Mouse (Mus musculus): ENCODE measurements around the gene Lamb1. TPM values are rescaled to one million over a fixed set of nuclear protein-coding genes. Genes with fewer than 3 reads are reported as not detected.

The Lamb1 gene
- polyA plus RNA-seq, 1 experiment from 2014 or later = 38.1 TPM

DNA sequence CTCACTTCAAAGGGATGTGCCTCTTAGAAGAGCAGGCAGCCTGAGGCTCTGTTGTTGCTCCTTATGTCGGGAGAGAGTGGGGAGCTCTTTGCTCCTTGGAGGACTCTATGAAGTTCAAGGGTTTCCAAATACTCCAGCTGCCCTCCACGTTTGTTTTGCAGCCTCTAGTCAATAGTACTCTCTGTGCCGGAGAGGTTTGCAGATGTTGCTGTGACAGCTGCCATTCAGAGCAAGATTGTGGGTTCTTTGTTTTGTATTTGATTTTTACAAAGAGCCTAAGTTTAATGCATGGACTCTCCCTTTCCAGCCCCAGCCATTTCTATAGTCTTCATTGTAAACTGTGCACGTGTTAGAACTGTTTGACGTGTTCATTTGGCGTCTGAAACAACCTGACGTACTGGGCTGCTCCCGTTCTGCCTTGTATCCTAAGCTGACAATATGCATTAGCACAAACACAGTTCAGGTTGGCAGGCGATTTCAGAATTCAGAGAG, 16.1 kb downstream of the Lamb1 start:
- H3K27me3 ChIP-seq (ENCODE audit: control insufficient read depth, insufficient read depth, low read length) = no peaks in the 10 kb centered on the region
- H3K9ac ChIP-seq (ENCODE audit: low read length) = no peak overlapping the region
- peaks cover 4% of the 10 kb centered on the region; the same call in 1 of the 2 replicates for H3K36me3 ChIP-seq (ENCODE audit: control insufficient read depth, insufficient read depth, low read length)
- ATAC-seq (ENCODE audit: insufficient number of reproducible peaks, low FRiP score, low TSS enrichment, low read depth) = no peak
- no peak for DNase-seq (ENCODE audit: low spot score)
- H3K4me2 ChIP-seq (ENCODE audit: low read depth, severe bottlenecking) = no peak overlapping the region
- H3K4me1 ChIP-seq (ENCODE audit: control insufficient read depth, insufficient read depth, low read length) = no peaks in the 10 kb centered on the region
- WGBS = 87% methylated on average over 9 of the region's 9 CpGs
- H3K27ac ChIP-seq (replicated peaks; ENCODE audit: low read depth, low read length) = no peak overlapping the region
- no peak overlapping the region for H3K4me3 ChIP-seq (ENCODE audit: low read depth, low read length)
- H3K9me3 ChIP-seq (ENCODE audit: control insufficient read depth, low read length) = no peaks in the 10 kb centered on the region

DNA sequence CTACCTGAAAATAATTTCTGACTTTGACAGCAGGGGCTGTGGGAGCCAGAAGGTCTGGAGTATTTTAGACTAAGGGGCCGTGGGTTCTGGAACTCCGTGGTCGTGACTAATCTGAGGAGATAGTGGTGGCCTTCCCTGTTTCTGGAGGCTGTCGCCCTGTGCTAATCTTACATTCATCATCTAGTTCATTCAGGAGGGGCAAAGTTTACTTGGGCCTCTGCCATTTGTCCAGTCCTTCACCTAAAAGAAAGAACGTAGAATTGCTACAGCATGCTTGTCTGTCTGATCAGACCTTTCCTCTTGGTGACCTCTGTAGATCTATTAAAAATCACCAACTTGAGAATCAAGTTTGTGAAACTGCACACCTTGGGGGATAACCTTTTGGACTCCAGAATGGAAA, 17.2 kb downstream of the Lamb1 start:
- Histone ChIP-seq H3K27me3 (ENCODE audit: control insufficient read depth, insufficient read depth, low read length) (no peaks in the 10 kb centered on the region), H3K36me3 (ENCODE audit: control insufficient read depth, insufficient read depth, low read length) (peaks cover 4% of the 10 kb centered on the region), H3K4me1 (ENCODE audit: control insufficient read depth, insufficient read depth, low read length) (no peaks in the 10 kb centered on the region), H3K9ac (ENCODE audit: low read length) (no peak overlapping the region), H3K4me2 (ENCODE audit: low read depth, severe bottlenecking) (no peak overlapping the region), H3K4me3 (ENCODE audit: low read depth, low read length) (no peak overlapping the region), H3K9me3 (ENCODE audit: control insufficient read depth, low read length) (no peaks in the 10 kb centered on the region), H3K27ac (replicated peaks; ENCODE audit: low read depth, low read length) (no peak overlapping the region)
- DNase-seq (ENCODE audit: low spot score) = no peak
- WGBS = 89% methylated on average over 5 of the region's 5 CpGs
- ATAC-seq (ENCODE audit: insufficient number of reproducible peaks, low FRiP score, low TSS enrichment, low read depth) = no peak

DNA sequence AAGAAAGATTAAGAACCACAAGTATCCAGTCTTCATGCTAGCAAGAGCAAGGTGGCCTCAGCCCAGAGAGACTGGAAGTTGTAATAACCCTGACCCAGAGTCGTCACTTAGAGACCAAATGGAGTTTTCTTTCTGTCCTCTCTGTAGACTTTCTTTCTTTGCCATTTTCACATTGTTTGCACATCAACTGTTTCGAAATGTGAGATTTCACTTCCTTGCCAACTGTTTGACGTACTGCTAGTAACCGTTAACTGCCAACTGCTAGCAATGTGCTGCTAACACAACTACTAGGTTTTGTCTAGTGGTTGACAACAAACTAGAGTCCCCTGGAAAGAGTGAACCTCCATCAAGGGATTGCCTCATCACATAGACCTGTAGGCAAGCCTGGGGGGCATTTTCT, 18.1 kb downstream of the Lamb1 start:
- DNase-seq (ENCODE audit: low spot score) (no peak), ATAC-seq (ENCODE audit: insufficient number of reproducible peaks, low FRiP score, low TSS enrichment, low read depth) (no peak)
- Histone ChIP-seq H3K27ac (replicated peaks; ENCODE audit: low read depth, low read length) (no peak overlapping the region), H3K9me3 (ENCODE audit: control insufficient read depth, low read length) (no peaks in the 10 kb centered on the region), H3K4me3 (ENCODE audit: low read depth, low read length) (no peak overlapping the region), H3K27me3 (ENCODE audit: control insufficient read depth, insufficient read depth, low read length) (no peaks in the 10 kb centered on the region), H3K4me2 (ENCODE audit: low read depth, severe bottlenecking) (no peak overlapping the region), H3K9ac (ENCODE audit: low read length) (no peak overlapping the region), H3K4me1 (ENCODE audit: control insufficient read depth, insufficient read depth, low read length) (no peaks in the 10 kb centered on the region), H3K36me3 (ENCODE audit: control insufficient read depth, insufficient read depth, low read length) (peaks cover 8% of the 10 kb centered on the region)
- 96% methylated on average over 4 of the region's 4 CpGs for WGBS

DNA sequence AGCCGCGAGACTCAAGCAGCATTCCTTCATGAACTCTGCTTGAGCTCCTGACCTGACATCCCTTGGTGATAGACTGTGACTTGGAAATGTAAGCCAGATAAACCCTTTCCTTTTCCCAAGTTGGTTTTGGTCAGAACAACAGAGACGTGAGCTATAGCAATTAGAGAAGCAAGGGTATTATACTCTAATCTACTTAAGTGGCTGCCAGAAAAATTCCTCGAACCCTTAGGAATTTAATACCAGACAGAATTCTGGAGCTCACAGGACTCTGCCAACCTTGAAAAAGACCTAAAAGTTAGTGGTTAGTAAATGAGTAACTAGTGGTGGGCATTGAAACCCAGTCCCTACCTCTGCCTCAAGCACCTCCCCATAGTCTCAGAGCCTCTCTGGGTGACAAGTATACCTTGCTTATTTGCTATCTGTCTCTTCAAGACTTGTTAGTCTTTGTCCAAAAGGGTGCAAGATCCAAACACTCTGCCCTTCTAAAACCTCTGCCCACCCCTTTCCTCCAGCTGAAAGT, 18.6 kb downstream of the Lamb1 start:
- no peaks in the 10 kb centered on the region for H3K9me3 ChIP-seq (ENCODE audit: control insufficient read depth, low read length)
- no peak overlapping the region for H3K9ac ChIP-seq (ENCODE audit: low read length)
- no peak overlapping the region for H3K4me2 ChIP-seq (ENCODE audit: low read depth, severe bottlenecking)
- WGBS = 80% methylated on average over 4 of the region's 4 CpGs
- H3K4me3 ChIP-seq (ENCODE audit: low read depth, low read length) = no peak overlapping the region
- no peaks in the 10 kb centered on the region for H3K4me1 ChIP-seq (ENCODE audit: control insufficient read depth, insufficient read depth, low read length)
- no peak overlapping the region for H3K27ac ChIP-seq (replicated peaks; ENCODE audit: low read depth, low read length)
- peaks cover 8% of the 10 kb centered on the region for H3K36me3 ChIP-seq (ENCODE audit: control insufficient read depth, insufficient read depth, low read length)
- DNase-seq (ENCODE audit: low spot score) (no peak), ATAC-seq (ENCODE audit: insufficient number of reproducible peaks, low FRiP score, low TSS enrichment, low read depth) (no peak)
- no peaks in the 10 kb centered on the region for H3K27me3 ChIP-seq (ENCODE audit: control insufficient read depth, insufficient read depth, low read length)

DNA sequence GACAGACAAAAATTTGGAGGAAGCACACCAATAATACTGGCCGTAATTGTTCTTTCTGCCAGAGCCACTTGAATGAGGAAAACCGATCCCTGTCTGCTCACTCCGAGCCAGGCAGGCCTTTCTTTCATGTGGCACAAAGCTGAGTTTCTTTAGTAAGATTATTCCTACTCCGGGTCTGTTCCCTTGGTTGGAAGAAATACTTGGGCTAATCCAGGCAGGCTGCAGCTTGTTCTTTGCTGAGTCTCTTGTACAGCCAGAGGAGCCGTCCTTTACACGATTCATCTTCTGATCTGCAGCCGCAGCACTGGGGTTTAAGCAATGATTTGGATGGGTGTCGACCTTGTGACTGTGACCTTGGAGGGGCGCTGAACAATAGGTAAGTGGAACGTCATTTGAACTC, 24.0 kb downstream of the Lamb1 start:
- H3K4me3 ChIP-seq (ENCODE audit: low read depth, low read length) = no peak overlapping the region
- DNase-seq (ENCODE audit: low spot score) (no peak), ATAC-seq (ENCODE audit: insufficient number of reproducible peaks, low FRiP score, low TSS enrichment, low read depth) (no peak)
- no peak overlapping the region for H3K9ac ChIP-seq (ENCODE audit: low read length)
- no peaks in the 10 kb centered on the region for H3K9me3 ChIP-seq (ENCODE audit: control insufficient read depth, low read length)
- H3K36me3 ChIP-seq (ENCODE audit: control insufficient read depth, insufficient read depth, low read length) = peaks cover 12% of the 10 kb centered on the region
- no peaks in the 10 kb centered on the region; the same call in 1 of the 2 replicates for H3K4me1 ChIP-seq (ENCODE audit: control insufficient read depth, insufficient read depth, low read length)
- 89% methylated on average over 10 of the region's 10 CpGs for WGBS
- no peak overlapping the region for H3K27ac ChIP-seq (replicated peaks; ENCODE audit: low read depth, low read length)
- H3K4me2 ChIP-seq (ENCODE audit: low read depth, severe bottlenecking) = no peak overlapping the region
- no peaks in the 10 kb centered on the region for H3K27me3 ChIP-seq (ENCODE audit: control insufficient read depth, insufficient read depth, low read length)

DNA sequence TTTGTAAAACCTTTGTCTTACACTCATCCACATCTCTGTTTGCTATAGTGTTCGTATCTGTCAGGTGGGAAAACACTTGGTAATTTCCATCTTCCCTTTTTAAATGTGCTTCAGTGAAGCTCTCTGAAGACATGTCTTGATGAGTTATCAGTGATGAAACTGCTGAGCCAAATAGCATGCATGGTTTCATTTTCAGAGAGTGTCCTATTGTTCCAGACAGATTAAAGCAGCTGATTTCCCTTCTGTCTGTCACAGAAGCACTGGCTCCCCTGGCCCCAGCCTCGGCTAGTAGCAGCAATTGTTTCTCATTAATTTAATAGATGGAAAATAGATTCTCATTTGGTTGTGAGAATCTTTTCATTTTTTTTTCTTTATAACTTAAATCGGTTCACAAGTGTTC, 25.9 kb downstream of the Lamb1 start:
- Histone ChIP-seq H3K4me1 (ENCODE audit: control insufficient read depth, insufficient read depth, low read length) (peaks cover 14% of the 10 kb centered on the region), H3K27ac (replicated peaks; ENCODE audit: low read depth, low read length) (no peak overlapping the region), H3K36me3 (ENCODE audit: control insufficient read depth, insufficient read depth, low read length) (peaks cover 9% of the 10 kb centered on the region), H3K27me3 (ENCODE audit: control insufficient read depth, insufficient read depth, low read length) (no peaks in the 10 kb centered on the region), H3K9me3 (ENCODE audit: control insufficient read depth, low read length) (no peaks in the 10 kb centered on the region), H3K9ac (ENCODE audit: low read length) (no peak overlapping the region), H3K4me3 (ENCODE audit: low read depth, low read length) (no peak overlapping the region), H3K4me2 (ENCODE audit: low read depth, severe bottlenecking) (no peak overlapping the region)
- 89% methylated on average over 3 of the region's 3 CpGs for WGBS
- ATAC-seq (ENCODE audit: insufficient number of reproducible peaks, low FRiP score, low TSS enrichment, low read depth) (no peak), DNase-seq (ENCODE audit: low spot score) (no peak)

DNA sequence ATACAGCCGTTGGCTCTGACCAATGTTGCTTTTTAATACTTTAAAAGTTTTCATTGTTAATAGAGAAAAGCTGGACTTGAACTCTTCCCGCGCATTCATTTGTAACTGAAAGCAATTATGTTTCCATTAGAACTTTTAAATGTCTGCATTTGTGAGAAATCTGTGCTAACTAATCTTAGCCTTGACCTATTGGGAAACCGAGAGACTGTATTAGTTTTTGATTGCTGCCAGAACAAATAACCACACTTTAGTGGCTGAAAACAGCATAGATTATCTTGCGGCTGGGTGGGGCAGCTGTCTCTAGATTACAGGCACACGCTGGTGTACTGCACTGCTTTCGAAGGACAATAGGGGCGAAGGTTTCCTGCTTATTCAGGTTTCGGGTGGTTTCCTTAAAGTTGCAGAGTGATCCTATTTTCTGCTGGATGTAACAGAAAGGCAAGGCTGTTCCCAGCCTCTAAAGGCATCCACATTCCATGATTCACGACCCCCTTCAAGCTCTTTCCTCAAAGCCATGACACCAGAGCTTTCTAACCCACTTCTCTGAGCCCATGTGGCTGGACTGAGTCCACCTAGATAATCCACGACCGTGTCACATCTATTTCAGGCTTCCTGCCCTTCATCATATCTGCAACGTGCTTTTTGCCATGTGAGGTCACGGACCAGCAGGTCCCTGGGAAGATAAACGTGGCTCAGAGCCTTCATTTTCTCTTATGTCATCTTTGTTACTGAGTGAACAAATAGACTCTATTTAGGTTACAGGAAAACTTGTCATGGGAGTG, 28.5 kb downstream of the Lamb1 start:
- Histone ChIP-seq H3K4me1 (ENCODE audit: control insufficient read depth, insufficient read depth, low read length) (peaks cover 23% of the 10 kb centered on the region), H3K27me3 (ENCODE audit: control insufficient read depth, insufficient read depth, low read length) (no peaks in the 10 kb centered on the region), H3K4me3 (ENCODE audit: low read depth, low read length) (no peak overlapping the region), H3K4me2 (ENCODE audit: low read depth, severe bottlenecking) (no peak overlapping the region), H3K36me3 (ENCODE audit: control insufficient read depth, insufficient read depth, low read length) (peaks cover 5% of the 10 kb centered on the region), H3K9me3 (ENCODE audit: control insufficient read depth, low read length) (no peaks in the 10 kb centered on the region), H3K9ac (ENCODE audit: low read length) (no peak overlapping the region), H3K27ac (replicated peaks; ENCODE audit: low read depth, low read length) (no peak overlapping the region)
- DNase-seq (ENCODE audit: low spot score) = no peak
- 73% methylated on average over 15 of the region's 15 CpGs for WGBS
- ATAC-seq (ENCODE audit: insufficient number of reproducible peaks, low FRiP score, low TSS enrichment, low read depth) = no peak

DNA sequence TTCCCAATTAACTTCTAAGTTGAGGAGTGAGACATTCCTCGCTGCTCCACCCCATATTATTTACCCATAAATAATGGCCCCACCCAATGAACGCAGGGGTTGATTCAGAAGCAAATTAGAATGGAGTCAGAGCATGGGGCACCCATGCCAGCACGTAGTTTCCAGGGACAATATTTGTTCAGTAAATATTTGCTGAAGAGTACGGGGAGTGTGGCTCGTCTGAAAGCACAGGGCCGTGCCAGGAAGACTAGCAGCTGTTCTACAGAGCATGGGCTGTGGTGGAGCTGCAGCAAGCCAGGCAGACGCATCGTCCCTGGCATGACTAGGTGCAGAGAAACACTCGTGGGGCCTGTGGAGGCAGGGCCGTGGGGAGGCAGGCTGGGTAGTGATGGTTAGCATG, 29.5 kb downstream of the Lamb1 start:
- ATAC-seq (ENCODE audit: insufficient number of reproducible peaks, low FRiP score, low TSS enrichment, low read depth) (no peak), DNase-seq (ENCODE audit: low spot score) (no peak)
- 56% methylated on average over 10 of the region's 10 CpGs for WGBS

More for the DNA sequence above, 29.5 kb downstream of the Lamb1 start:
- H3K36me3 ChIP-seq (ENCODE audit: control insufficient read depth, insufficient read depth, low read length) = peaks cover 5% of the 10 kb centered on the region; the same call in 1 of the 2 replicates
- H3K9me3 ChIP-seq (ENCODE audit: control insufficient read depth, low read length) = no peaks in the 10 kb centered on the region
- no peaks in the 10 kb centered on the region for H3K27me3 ChIP-seq (ENCODE audit: control insufficient read depth, insufficient read depth, low read length)
- no peak overlapping the region for H3K27ac ChIP-seq (replicated peaks; ENCODE audit: low read depth, low read length)
- no peak overlapping the region for H3K4me3 ChIP-seq (ENCODE audit: low read depth, low read length)
- H3K4me2 ChIP-seq (ENCODE audit: low read depth, severe bottlenecking) = no peak overlapping the region
- no peak overlapping the region for H3K9ac ChIP-seq (ENCODE audit: low read length)
- H3K4me1 ChIP-seq (ENCODE audit: control insufficient read depth, insufficient read depth, low read length) = peaks cover 23% of the 10 kb centered on the region
